Mouse (Mus musculus): ENCODE data around the gene Rftn2. TPM values are rescaled to one million over a fixed set of nuclear protein-coding genes. Genes with fewer than 3 reads are reported as not detected.

Rftn2 gene
- total RNA-seq, 1 experiment: 0.40 TPM

DNA sequence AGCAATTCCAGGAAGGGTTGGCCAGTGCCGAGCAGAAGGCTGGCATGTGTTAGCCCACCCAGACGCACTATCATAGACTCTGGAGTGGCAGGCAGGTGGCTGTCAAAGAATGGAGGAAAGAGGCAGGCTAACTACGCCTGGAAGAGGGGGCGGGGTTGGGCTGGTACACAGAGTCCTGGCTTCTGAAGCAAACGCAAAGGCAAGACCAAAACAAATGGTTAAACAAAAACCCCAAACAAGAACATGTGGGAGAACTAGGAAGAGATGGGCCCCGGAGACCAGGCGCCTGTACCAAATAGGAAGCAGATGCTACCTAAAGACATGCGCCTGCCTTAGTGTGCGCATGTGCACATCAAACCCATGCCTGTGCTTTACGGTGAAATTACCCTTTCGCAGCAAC is 2.5 kb downstream of the Rftn2 start:
- no peak for DNase-seq (ENCODE audit: low read depth, low spot score)
- Histone ChIP-seq H3K27ac (ENCODE audit: insufficient read depth, low read depth, low read length, poor library complexity, severe bottlenecking) (no peak overlapping the region), H3K9ac (ENCODE audit: insufficient read depth, low read depth, low read length, poor library complexity, severe bottlenecking) (no peak overlapping the region), H3K4me3 (ENCODE audit: insufficient read depth in 1 of 2, low read depth in 1 of 2, low read length in 2 of 2, poor library complexity in 1 of 2, severe bottlenecking in 1 of 2) (no peak overlapping the region), H3K4me1 (ENCODE audit: control insufficient read depth in 2 of 2, insufficient read depth in 2 of 2, low read length in 2 of 2, poor library complexity in 1 of 2) (peaks cover 0 to 3% of the 10 kb centered on the region in 2 experiments; a peak in 2 of 4 replicates), H3K36me3 (ENCODE audit: control insufficient read depth, insufficient read depth, low read length, poor library complexity, severe bottlenecking) (no peaks in the 10 kb centered on the region), H3K9me3 (ENCODE audit: control insufficient read depth, insufficient read depth, low read depth, low read length) (no peaks in the 10 kb centered on the region)
- in situ Hi-C loops (cut with MboI; ENCODE audit: low sequenced_read_pairs in 2 of 2, unreplicated experiment in 2 of 2): no loop called here
- TF ChIP-seq HCFC1 (IDR thresholded peaks at IDR 0.05; ENCODE audit: borderline replicate concordance, insufficient read depth, low read length) (no peak), ZNF384 (IDR thresholded peaks at IDR 0.05; ENCODE audit: low read depth, low read length) (no peak), ZC3H11A (IDR thresholded peaks at IDR 0.05; ENCODE audit: borderline replicate concordance, low read depth, low read length) (no peak), MAFK (IDR thresholded peaks at IDR 0.05; ENCODE audit: insufficient read depth, low read depth, low read length) (no peak), CHD2 (IDR thresholded peaks at IDR 0.05; ENCODE audit: low read depth, low read length) (no peak)

DNA sequence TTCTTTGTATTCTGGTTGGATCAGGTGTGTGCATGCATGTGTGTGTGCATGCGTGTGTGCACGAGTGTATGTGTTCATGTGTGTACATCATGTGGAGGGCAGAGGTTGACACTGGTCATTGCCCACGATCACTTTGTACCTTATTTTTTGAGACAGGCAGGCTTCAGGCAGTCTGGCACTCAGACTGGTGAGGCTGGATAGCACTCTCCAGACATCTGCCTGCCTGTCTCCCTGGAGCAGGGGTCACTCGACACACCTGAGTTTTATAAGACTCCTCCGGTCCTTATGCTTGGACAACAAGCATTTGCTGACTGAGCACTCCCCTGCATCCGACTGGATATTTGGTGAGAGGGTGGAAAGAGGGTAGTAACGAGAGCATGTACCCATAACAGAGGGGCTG is 3.6 kb downstream of the Rftn2 start:
- TF ChIP-seq ZC3H11A (IDR thresholded peaks at IDR 0.05; ENCODE audit: borderline replicate concordance, low read depth, low read length) (no peak), CHD2 (IDR thresholded peaks at IDR 0.05; ENCODE audit: low read depth, low read length) (no peak), MAFK (IDR thresholded peaks at IDR 0.05; ENCODE audit: insufficient read depth, low read depth, low read length) (no peak), HCFC1 (IDR thresholded peaks at IDR 0.05; ENCODE audit: borderline replicate concordance, insufficient read depth, low read length) (no peak), ZNF384 (IDR thresholded peaks at IDR 0.05; ENCODE audit: low read depth, low read length) (no peak)
- DNase-seq (ENCODE audit: low read depth, low spot score): no peak

DNA sequence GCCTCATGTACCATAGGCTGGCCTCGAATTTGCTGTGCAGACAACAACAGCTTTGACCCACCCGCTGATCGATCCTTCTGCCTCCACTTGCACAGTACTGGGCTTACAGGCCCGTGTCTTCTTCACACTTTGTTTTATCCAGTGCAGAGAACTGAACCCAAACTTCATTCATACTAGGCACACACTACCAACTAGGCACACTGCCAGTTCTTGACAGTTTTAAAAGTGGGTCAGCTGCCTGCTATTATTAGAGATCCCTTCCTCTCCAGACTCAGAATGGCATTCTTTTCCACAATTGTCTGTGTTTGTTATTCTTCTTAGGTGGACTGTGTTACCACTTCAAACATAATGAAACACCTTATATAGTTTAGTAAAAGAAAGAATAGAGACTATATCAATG is 5.2 kb downstream of the Rftn2 start:
- in situ Hi-C loops (cut with MboI; ENCODE audit: low sequenced_read_pairs in 2 of 2, unreplicated experiment in 2 of 2): no loop called here

More for the DNA sequence above, 3.6 kb downstream of the Rftn2 start:
- Histone ChIP-seq H3K4me1 (ENCODE audit: control insufficient read depth in 2 of 2, insufficient read depth in 2 of 2, low read length in 2 of 2, poor library complexity in 1 of 2) (peaks cover 0 to 3% of the 10 kb centered on the region in 2 experiments; a peak in 2 of 4 replicates), H3K9me3 (ENCODE audit: control insufficient read depth, insufficient read depth, low read depth, low read length) (no peaks in the 10 kb centered on the region), H3K9ac (ENCODE audit: insufficient read depth, low read depth, low read length, poor library complexity, severe bottlenecking) (no peak overlapping the region), H3K27ac (ENCODE audit: insufficient read depth, low read depth, low read length, poor library complexity, severe bottlenecking) (no peak overlapping the region), H3K36me3 (ENCODE audit: control insufficient read depth, insufficient read depth, low read length, poor library complexity, severe bottlenecking) (no peaks in the 10 kb centered on the region), H3K4me3 (ENCODE audit: insufficient read depth in 1 of 2, low read depth in 1 of 2, low read length in 2 of 2, poor library complexity in 1 of 2, severe bottlenecking in 1 of 2) (no peak overlapping the region)
- in situ Hi-C loops (cut with MboI; ENCODE audit: low sequenced_read_pairs in 2 of 2, unreplicated experiment in 2 of 2): no loop called here

DNA sequence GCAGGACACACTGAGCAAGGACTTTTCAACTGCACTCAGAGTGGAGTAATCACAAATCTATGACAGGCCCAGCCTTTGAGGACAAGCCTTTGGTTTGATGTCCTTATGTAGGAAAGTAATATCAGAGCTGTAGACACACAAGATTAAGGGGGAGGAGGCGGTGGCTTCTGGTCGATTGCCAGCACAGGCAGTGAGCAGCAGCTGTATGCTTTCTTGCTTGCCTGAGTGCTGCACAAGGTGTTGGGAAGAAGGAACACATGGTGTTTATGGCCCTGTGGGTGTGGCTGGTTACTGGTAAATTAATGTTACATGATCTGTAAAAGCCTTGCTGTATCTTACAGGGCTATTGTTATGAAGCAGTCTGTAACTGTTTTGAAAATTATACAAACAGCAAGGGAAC is 9.4 kb downstream of the Rftn2 start:
- Histone ChIP-seq H3K9ac (ENCODE audit: insufficient read depth, low read depth, low read length, poor library complexity, severe bottlenecking) (no peak overlapping the region), H3K9me3 (ENCODE audit: control insufficient read depth, insufficient read depth, low read depth, low read length) (no peaks in the 10 kb centered on the region), H3K4me1 (ENCODE audit: control insufficient read depth in 2 of 2, insufficient read depth in 2 of 2, low read length in 2 of 2, poor library complexity in 1 of 2) (peaks cover 0 to 8% of the 10 kb centered on the region in 2 experiments; a peak in 2 of 4 replicates), H3K27ac (ENCODE audit: insufficient read depth, low read depth, low read length, poor library complexity, severe bottlenecking) (no peak overlapping the region), H3K4me3 (ENCODE audit: insufficient read depth in 1 of 2, low read depth in 1 of 2, low read length in 2 of 2, poor library complexity in 1 of 2, severe bottlenecking in 1 of 2) (no peak overlapping the region), H3K36me3 (ENCODE audit: control insufficient read depth, insufficient read depth, low read length, poor library complexity, severe bottlenecking) (no peaks in the 10 kb centered on the region)
- DNase-seq (ENCODE audit: low read depth, low spot score): no peak
- in situ Hi-C loops (cut with MboI; ENCODE audit: low sequenced_read_pairs in 2 of 2, unreplicated experiment in 2 of 2): no loop called here
- no peak for TF ChIP-seq CHD2 (IDR thresholded peaks at IDR 0.05; ENCODE audit: low read depth, low read length)
- TF ChIP-seq ZC3H11A (IDR thresholded peaks at IDR 0.05; ENCODE audit: borderline replicate concordance, low read depth, low read length): no peak
- no peak for TF ChIP-seq ZNF384 (IDR thresholded peaks at IDR 0.05; ENCODE audit: low read depth, low read length)
- TF ChIP-seq HCFC1 (IDR thresholded peaks at IDR 0.05; ENCODE audit: borderline replicate concordance, insufficient read depth, low read length): no peak
- TF ChIP-seq MAFK (IDR thresholded peaks at IDR 0.05; ENCODE audit: insufficient read depth, low read depth, low read length): no peak

More for the DNA sequence above, 5.2 kb downstream of the Rftn2 start:
- DNase-seq (ENCODE audit: low read depth, low spot score): no peak
- no peak overlapping the region for H3K4me3 ChIP-seq (ENCODE audit: insufficient read depth in 1 of 2, low read depth in 1 of 2, low read length in 2 of 2, poor library complexity in 1 of 2, severe bottlenecking in 1 of 2)
- H3K9me3 ChIP-seq (ENCODE audit: control insufficient read depth, insufficient read depth, low read depth, low read length): no peaks in the 10 kb centered on the region
- no peak overlapping the region for H3K27ac ChIP-seq (ENCODE audit: insufficient read depth, low read depth, low read length, poor library complexity, severe bottlenecking)
- no peaks in the 10 kb centered on the region for H3K36me3 ChIP-seq (ENCODE audit: control insufficient read depth, insufficient read depth, low read length, poor library complexity, severe bottlenecking)
- H3K4me1 ChIP-seq (ENCODE audit: control insufficient read depth in 2 of 2, insufficient read depth in 2 of 2, low read length in 2 of 2, poor library complexity in 1 of 2): peaks cover 0 to 2% of the 10 kb centered on the region in 2 experiments; a peak in 1 of 4 replicates
- TF ChIP-seq ZNF384 (IDR thresholded peaks at IDR 0.05; ENCODE audit: low read depth, low read length) (no peak), HCFC1 (IDR thresholded peaks at IDR 0.05; ENCODE audit: borderline replicate concordance, insufficient read depth, low read length) (no peak), CHD2 (IDR thresholded peaks at IDR 0.05; ENCODE audit: low read depth, low read length) (no peak), ZC3H11A (IDR thresholded peaks at IDR 0.05; ENCODE audit: borderline replicate concordance, low read depth, low read length) (no peak), MAFK (IDR thresholded peaks at IDR 0.05; ENCODE audit: insufficient read depth, low read depth, low read length) (no peak)
- H3K9ac ChIP-seq (ENCODE audit: insufficient read depth, low read depth, low read length, poor library complexity, severe bottlenecking): no peak overlapping the region

Data from ES-E14 (cell line).